Mouse (Mus musculus): ENCODE measurements around the gene H2afx. TPM values are rescaled to one million over a fixed set of nuclear protein-coding genes. Genes with fewer than 3 reads are reported as not detected.

Gene H2afx
- total and polyA plus RNA-seq, 3 experiments, result 89.6 to 828 TPM; not detected in 1

DNA sequence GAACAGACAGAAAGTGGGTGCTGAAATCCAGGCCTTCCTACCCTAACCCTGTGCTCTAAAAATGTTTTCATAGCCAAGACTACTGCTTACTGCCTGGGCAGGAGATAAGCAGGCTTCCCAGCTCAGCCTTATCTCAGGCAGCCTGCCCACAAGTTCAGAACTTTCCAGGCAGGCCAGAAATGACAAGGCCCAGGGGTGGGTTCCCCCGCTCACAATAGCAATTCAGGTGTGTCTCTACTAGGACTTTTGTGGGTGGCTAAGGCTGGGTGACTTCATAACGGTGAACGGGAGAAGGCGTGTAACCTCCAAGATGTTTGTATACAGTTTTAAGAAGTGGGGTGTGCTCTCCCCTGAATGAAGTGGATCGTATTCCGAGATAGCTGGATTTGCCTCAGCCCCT lies 8.8 kb downstream of the H2afx start (continued):
- TF ChIP-seq MEF2A (IDR thresholded peaks at IDR 0.05; ENCODE audit: extremely low read depth, insufficient replicate concordance, low read depth, low read length, poor library complexity, severe bottlenecking) (0 out of 2 replicates have a peak, but pooled peaks have one; percentile 47), ZNF384 (IDR thresholded peaks at IDR 0.05; ENCODE audit: low read depth, low read length) (no peak)

GRCm38 (mm10) chr9:44343781-44344421 lies 9.4 kb downstream of the H2afx start, which contains the start of gene Hmbs:
Hmbs (minus strand) TSS chr9:44344228.
- peak within 1 kb of the TSS; percentile 90 for H3K9ac ChIP-seq (ENCODE audit: control insufficient read depth, low read depth, low read length, poor library complexity, severe bottlenecking)
- no peaks in the 10 kb centered on the region for H3K27me3 ChIP-seq (ENCODE audit: control insufficient read depth in 1 of 2, insufficient read depth in 2 of 2, low read length in 2 of 2)
- H3K36me3 ChIP-seq (ENCODE audit: control insufficient read depth in 1 of 2, insufficient read depth in 2 of 2, low read length in 2 of 2), result peaks cover 0 to 27% of the 10 kb centered on the region in 2 experiments; a peak in 2 of 4 replicates
- H3K27ac ChIP-seq (ENCODE audit: control insufficient read depth, low read depth, low read length), result peak within 1 kb of the TSS; percentile 95
- peaks cover 8 to 25% of the 10 kb centered on the region in 2 experiments for H3K4me1 ChIP-seq (ENCODE audit: control insufficient read depth in 1 of 2, insufficient read depth in 2 of 2, low read length in 2 of 2)
- H3K9me3 ChIP-seq (replicated peaks; ENCODE audit: insufficient read depth, low read length), result no peaks in the 10 kb centered on the region
- DNase-seq (ENCODE audit: low read depth, low spot score), result peak; percentile 95
- peak within 1 kb of the TSS; percentile 69 to 71 for H3K4me3 ChIP-seq (ENCODE audit: control insufficient read depth in 1 of 2, insufficient read depth in 1 of 2, low read depth in 2 of 2, low read length in 2 of 2)
- peaks cover 25% of the 10 kb centered on the region for H3K79me2 ChIP-seq (ENCODE audit: control insufficient read depth, insufficient read depth, low read length, poor library complexity)
- TF ChIP-seq ZMIZ1 (IDR thresholded peaks at IDR 0.05; ENCODE audit: low read depth, low read length), result peak; percentile 37; the same call in 1 of the 2 replicates
- TF ChIP-seq POLR2A (IDR thresholded peaks at IDR 0.05; ENCODE audit: control insufficient read depth in 1 of 2, insufficient read depth in 1 of 2, low read depth in 1 of 2, low read length in 2 of 2, poor library complexity in 1 of 2), result peak; percentile 83 to 86; a peak in 3 of 4 replicates
- TF ChIP-seq NRF1 (IDR thresholded peaks at IDR 0.05; ENCODE audit: insufficient read depth, low read depth, low read length, poor library complexity, severe bottlenecking), result peak; percentile 62
- peak; percentile 94 for TF ChIP-seq E2F4 (IDR thresholded peaks at IDR 0.05; ENCODE audit: borderline replicate concordance, low read depth, low read length)
- peak; percentile 78 for TF ChIP-seq HCFC1 (IDR thresholded peaks at IDR 0.05; ENCODE audit: low read depth, low read length)
- TF ChIP-seq MAFK (IDR thresholded peaks at IDR 0.05; ENCODE audit: borderline replicate concordance, low read depth, low read length), result no peak
- peak; percentile 44; the same call in 1 of the 2 replicates for TF ChIP-seq MXI1 (IDR thresholded peaks at IDR 0.05; ENCODE audit: low read depth, low read length)
- TF ChIP-seq NELFE (IDR thresholded peaks at IDR 0.05; ENCODE audit: low read depth, low read length), result peak; percentile 85
- TF ChIP-seq JUND (IDR thresholded peaks at IDR 0.05; ENCODE audit: low read depth, low read length), result no peak
- no peak for TF ChIP-seq GABPA (IDR thresholded peaks at IDR 0.05; ENCODE audit: low read depth, low read length)
- TF ChIP-seq ZNF384 (IDR thresholded peaks at IDR 0.05; ENCODE audit: low read depth, low read length), result peak; percentile 75
- TF ChIP-seq SMC3 (IDR thresholded peaks at IDR 0.05; ENCODE audit: low read depth, low read length), result no peak
- TF ChIP-seq MEF2A (IDR thresholded peaks at IDR 0.05; ENCODE audit: extremely low read depth, insufficient replicate concordance, low read depth, low read length, poor library complexity, severe bottlenecking), result no peak
- TF ChIP-seq TBP (IDR thresholded peaks at IDR 0.05; ENCODE audit: low read depth, low read length), result peak; percentile 66
- TF ChIP-seq MYC (IDR thresholded peaks at IDR 0.05; ENCODE audit: low read depth, low read length), result peak; percentile 78; the same call in 1 of the 2 replicates
- no peak for TF ChIP-seq EP300 (IDR thresholded peaks at IDR 0.05; ENCODE audit: low read depth in 1 of 2, low read length in 2 of 2)
- no peak for TF ChIP-seq TAL1 (IDR thresholded peaks at IDR 0.05; ENCODE audit: low read length)
- TF ChIP-seq TCF12 (IDR thresholded peaks at IDR 0.05; ENCODE audit: low read depth, low read length), result peak; percentile 29; the same call in 1 of the 2 replicates
- no peak for TF ChIP-seq MAX (IDR thresholded peaks at IDR 0.05; ENCODE audit: low read length)
- TF ChIP-seq USF1 (IDR thresholded peaks at IDR 0.05; ENCODE audit: low read depth, low read length), result 0 out of 2 replicates have a peak, but pooled peaks have one; percentile 10
- TF ChIP-seq BHLHE40 (IDR thresholded peaks at IDR 0.05; ENCODE audit: borderline replicate concordance, low read depth, low read length), result no peak
- TF ChIP-seq RCOR1 (IDR thresholded peaks at IDR 0.05; ENCODE audit: low read depth, low read length), result no peak
- TF ChIP-seq RAD21 (IDR thresholded peaks at IDR 0.05; ENCODE audit: low read depth, low read length), result no peak
- TF ChIP-seq GATA1 (IDR thresholded peaks at IDR 0.05; ENCODE audit: low read depth, low read length), result no peak
- TF ChIP-seq CHD1 (IDR thresholded peaks at IDR 0.05; ENCODE audit: low read depth, low read length), result no peak
- TF ChIP-seq USF2 (IDR thresholded peaks at IDR 0.05; ENCODE audit: borderline replicate concordance in 1 of 2, insufficient read depth in 1 of 2, low read depth in 1 of 2, low read length in 2 of 2), result no peak
- no peak; the same call in none of the 2 replicates for TF ChIP-seq CHD2 (IDR thresholded peaks at IDR 0.05; ENCODE audit: low read length)
- no peak; the same call in 1 of the 2 replicates for TF ChIP-seq KAT2A (conservative IDR thresholded peaks at IDR 0.05; ENCODE audit: low read depth, low read length)
- no peak; the same call in none of the 2 replicates for TF ChIP-seq MAZ (IDR thresholded peaks at IDR 0.05; ENCODE audit: low read depth, low read length)
- no peak for TF ChIP-seq UBTF (IDR thresholded peaks at IDR 0.05; ENCODE audit: borderline replicate concordance, insufficient read depth, low read depth, low read length)
- no peak for TF ChIP-seq ZKSCAN1 (IDR thresholded peaks at IDR 0.05; ENCODE audit: low read depth, low read length)
- TF ChIP-seq SIN3A (IDR thresholded peaks at IDR 0.05; ENCODE audit: low read length), result peak; percentile 50
- peak; percentile 57; the same call in 1 of the 2 replicates for TF ChIP-seq POLR2AphosphoS2 (IDR thresholded peaks at IDR 0.05; ENCODE audit: low read length)

Data from MEL (cell line).